Mouse (Mus musculus) embryonic facial prominence, embryonic 11.5 days (tissue): ENCODE data around the gene Lsp1. TPM values are rescaled to one million over a fixed set of nuclear protein-coding genes. Genes with fewer than 3 reads are reported as not detected.
A peak's percentile ranks its signal among the peaks of the same experiment; 100 is the strongest.

Experiments used
- ATAC-seq: fragments of 200-750 bp; cut with Nextera tagmentation; replicated peaks from 2 replicates; pipeline ENCODE4 v1.8.0; 2017; ENCODE audit warnings: low read depth; ENCODE audit not compliant: insufficient number of reproducible peaks, low FRiP score, low TSS enrichment
- DNase-seq: peaks from one replicate; pipeline ENCODE4 v3.0.0-alpha.2; 2015; ENCODE audit warnings: low spot score
- H3K27ac ChIP-seq: fragments of 300-500 bp; sonication (generic); replicated peaks from 2 replicates; pipeline ENCODE4 v1.5.1; 2014; ENCODE audit warnings: mild to moderate bottlenecking, low read depth, low read length, control low read depth
- H3K27me3 ChIP-seq: fragments of 300-500 bp; sonication (generic); 2 replicates; pipeline ENCODE4 v1.6.1; 2014; ENCODE audit warnings: mild to moderate bottlenecking, low read length, moderate library complexity, mixed read lengths; ENCODE audit not compliant: control insufficient read depth, insufficient read depth
- H3K36me3 ChIP-seq: fragments of 300-500 bp; sonication (generic); replicated peaks from 2 replicates; pipeline ENCODE4 v1.6.1; 2014; ENCODE audit warnings: low read depth, mild to moderate bottlenecking, low read length, moderate library complexity, mixed read lengths; ENCODE audit not compliant: control insufficient read depth, insufficient read depth
- H3K4me1 ChIP-seq: fragments of 300-500 bp; sonication (generic); 2 replicates; pipeline ENCODE4 v1.6.1; 2014; ENCODE audit warnings: low read length, mixed read lengths; ENCODE audit not compliant: control insufficient read depth, insufficient read depth
- H3K4me2 ChIP-seq: fragments of 300-500 bp; sonication (generic); 2 replicates; pipeline ENCODE4 v1.6.1; 2014; ENCODE audit warnings: low read depth, mild to moderate bottlenecking, control low read depth, low read length, moderate library complexity
- H3K4me3 ChIP-seq: fragments of 300-500 bp; sonication (generic); 2 replicates; pipeline ENCODE4 v1.5.1; 2014; ENCODE audit warnings: low read depth, low read length, control low read depth
- H3K9ac ChIP-seq: fragments of 300-500 bp; sonication (generic); replicated peaks from 2 replicates; pipeline ENCODE4 v1.6.1; 2014; ENCODE audit warnings: mild to moderate bottlenecking, control low read depth, low read length
- H3K9me3 ChIP-seq: fragments of 300-500 bp; sonication (generic); replicated peaks from 2 replicates; pipeline ENCODE4 v1.6.1; 2016; ENCODE audit warnings: mild to moderate bottlenecking, low read length, inconsistent platforms, mixed read lengths; ENCODE audit not compliant: control insufficient read depth
- WGBS: fragments of 180-500 bp; shearing (Covaris S2); extraction: QIAGEN DNeasy Blood & Tissue Kit; methylation state at CpG from one replicate; pipeline ENCODE4 v1.1.7; 2014; 5-methylcytosine and 5-hydroxymethylcytosine counted together
- polyA plus RNA-seq: library from polyadenylated mRNA; unstranded; fragments of >200 nt; fragmentation: Nextera tagmentation; extraction: Ambion mirVana; gene quantifications from 2 replicates; pipeline ENCODE4 v1.2.1, GENCODE M21; 2014

Gene Lsp1
- polyA plus RNA-seq, 1 experiment from 2014 or later: 23.3 TPM

- peaks cover 14% of the 10 kb centered on the region for H3K4me1 ChIP-seq
- peak overlapping the region; percentile 19 for H3K9ac ChIP-seq
- ATAC-seq: peak; percentile 53
Observed at GRCm38 (mm10) chr7:142537879-142538278, 77.3 kb downstream of the Lsp1 start.

GRCm38 (mm10) chr7:142538291-142538690 is 77.7 kb downstream of the Lsp1 start:
- Histone ChIP-seq H3K36me3 (no peaks in the 10 kb centered on the region; the same call in 1 of the 2 replicates), H3K27ac (peak overlapping the region; percentile 90), H3K4me1 (peaks cover 18% of the 10 kb centered on the region), H3K9me3 (no peaks in the 10 kb centered on the region), H3K27me3 (no peaks in the 10 kb centered on the region), H3K4me2 (no peak overlapping the region), H3K9ac (peak overlapping the region; percentile 19), H3K4me3 (no peak overlapping the region)
- DNase-seq: no peak
- ATAC-seq: no peak
- 29% methylated on average over 4 of the region's 4 CpGs for WGBS

More at GRCm38 (mm10) chr7:142537879-142538278, 77.3 kb downstream of the Lsp1 start:
- Histone ChIP-seq H3K4me2 (peak overlapping the region; percentile 10; the same call in 1 of the 2 replicates), H3K27me3 (no peaks in the 10 kb centered on the region), H3K27ac (peak overlapping the region; percentile 90), H3K9me3 (no peaks in the 10 kb centered on the region), H3K4me3 (no peak overlapping the region), H3K36me3 (no peaks in the 10 kb centered on the region; the same call in 1 of the 2 replicates)
- peak; percentile 94 for DNase-seq
- 2% methylated on average over 6 of the region's 6 CpGs for WGBS

GRCm38 (mm10) chr7:142538766-142539165 is 78.2 kb downstream of the Lsp1 start:
- Histone ChIP-seq H3K4me3 (no peak overlapping the region), H3K4me2 (no peak overlapping the region)
- DNase-seq: no peak

GRCm38 (mm10) chr7:142539828-142540227 is 79.2 kb downstream of the Lsp1 start:
- H3K9ac ChIP-seq: no peak overlapping the region
- no peaks in the 10 kb centered on the region for H3K9me3 ChIP-seq
- no peak overlapping the region for H3K4me2 ChIP-seq
- peaks cover 23% of the 10 kb centered on the region for H3K4me1 ChIP-seq
- H3K36me3 ChIP-seq: no peaks in the 10 kb centered on the region; the same call in 1 of the 2 replicates
- peak overlapping the region; percentile 90 for H3K27ac ChIP-seq
- no peaks in the 10 kb centered on the region for H3K27me3 ChIP-seq
- WGBS: 71% methylated on average over 8 of the region's 8 CpGs
- DNase-seq (no peak), ATAC-seq (no peak)
- no peak overlapping the region for H3K4me3 ChIP-seq

More at GRCm38 (mm10) chr7:142538766-142539165, 78.2 kb downstream of the Lsp1 start:
- H3K36me3 ChIP-seq: no peaks in the 10 kb centered on the region; the same call in 1 of the 2 replicates
- H3K9me3 ChIP-seq: no peaks in the 10 kb centered on the region
- peaks cover 20% of the 10 kb centered on the region for H3K4me1 ChIP-seq
- no peak for ATAC-seq
- H3K9ac ChIP-seq: peak overlapping the region; percentile 19
- WGBS: 18% methylated on average over 6 of the region's 6 CpGs
- no peaks in the 10 kb centered on the region for H3K27me3 ChIP-seq
- peak overlapping the region; percentile 90 for H3K27ac ChIP-seq

- Histone ChIP-seq H3K4me3 (no peak overlapping the region), H3K27me3 (no peaks in the 10 kb centered on the region), H3K9me3 (no peaks in the 10 kb centered on the region), H3K9ac (peak overlapping the region; percentile 48), H3K36me3 (no peaks in the 10 kb centered on the region), H3K4me2 (no peak overlapping the region), H3K4me1 (peaks cover 32% of the 10 kb centered on the region), H3K27ac (peak overlapping the region; percentile 87)
- DNase-seq (peak; percentile 72), ATAC-seq (peak; percentile 47; the same call in 1 of the 2 replicates)
- 9% methylated on average over 11 of the region's 11 CpGs for WGBS
Observed at GRCm38 (mm10) chr7:142542771-142543303, 82.2 kb downstream of the Lsp1 start.

Other genes with a start within 250 kb of the Lsp1 start
- not detected in 2 replicates for gene Gm7579, start 248.9 kb upstream of the Lsp1 start, polyA plus RNA-seq
- not detected in 2 replicates for gene Krtap5-5, start 230.8 kb upstream of the Lsp1 start, polyA plus RNA-seq
- gene Gm40460, start 219.7 kb upstream of the Lsp1 start, polyA plus RNA-seq: not detected in 2 replicates
- not detected in 2 replicates for gene Gm2431, start 202.5 kb upstream of the Lsp1 start, polyA plus RNA-seq
- not detected in 2 replicates for gene Gm4559, start 186.4 kb upstream of the Lsp1 start, polyA plus RNA-seq
- not detected in 2 replicates for gene Krtap5-1, start 163.7 kb upstream of the Lsp1 start, polyA plus RNA-seq
- 0.20 TPM in 1 of 2 replicates, not detected in the other for gene Krtap5-4, start 157.3 kb upstream of the Lsp1 start, polyA plus RNA-seq
- gene Ifitm10, start 87.1 kb upstream of the Lsp1 start, polyA plus RNA-seq: 0.97 and 1.9 TPM in 2 replicates
- gene Gm49369, start 78.1 kb upstream of the Lsp1 start, polyA plus RNA-seq: 2.0 TPM in 1 of 2 replicates, not detected in the other
- 163 and 197 TPM in 2 replicates for gene Ctsd, start 72.8 kb upstream of the Lsp1 start, polyA plus RNA-seq
- 0.52 TPM in 1 of 2 replicates, not detected in the other for gene Syt8, start 26.0 kb upstream of the Lsp1 start, polyA plus RNA-seq
- 1.4 and 2.7 TPM in 2 replicates for gene Tnni2, start 19.0 kb upstream of the Lsp1 start, polyA plus RNA-seq
- gene Tnnt3, start 38.0 kb downstream of the Lsp1 start, polyA plus RNA-seq: 1.5 and 2.8 TPM in 2 replicates
- 16.4 and 17.2 TPM in 2 replicates for gene Mrpl23, start 71.9 kb downstream of the Lsp1 start, polyA plus RNA-seq
- gene Igf2, start 206.0 kb downstream of the Lsp1 start, polyA plus RNA-seq: 313 and 355 TPM in 2 replicates
- 0.08 TPM in 1 of 2 replicates, not detected in the other for gene Gm49394, start 209.1 kb downstream of the Lsp1 start, polyA plus RNA-seq